Mouse (Mus musculus) midbrain, embryonic 13.5 days (tissue): ENCODE measurements around the gene Pex11b. TPM values are rescaled to one million over a fixed set of nuclear protein-coding genes. Genes with fewer than 3 reads are reported as not detected.
"Not testable (repeated sequence)": the region's sequence is repeated elsewhere in the genome, so short reads cannot be mapped to it uniquely, and the experiment has no call there.

Source experiments
- ATAC-seq: fragments of 200-750 bp; cut with Nextera tagmentation; 2 replicates; pipeline ENCODE4 v1.8.0; 2017; ENCODE audit warnings: mild to moderate bottlenecking, moderate TSS enrichment, moderate library complexity
- H3K27ac ChIP-seq: fragments of 300-500 bp; sonication (generic); 2 replicates; pipeline ENCODE4 v1.5.1; 2015; ENCODE audit warnings: inconsistent platforms, mild to moderate bottlenecking, moderate library complexity
- H3K27me3 ChIP-seq: fragments of 300-500 bp; sonication (generic); 2 replicates; pipeline ENCODE4 v1.6.1; 2015; ENCODE audit warnings: mild to moderate bottlenecking, inconsistent platforms
- H3K36me3 ChIP-seq: fragments of 300-500 bp; sonication (generic); 2 replicates; pipeline ENCODE4 v1.6.1; 2015; ENCODE audit warnings: mild to moderate bottlenecking, inconsistent platforms
- H3K4me1 ChIP-seq: fragments of 300-500 bp; sonication (generic); replicated peaks from 2 replicates; pipeline ENCODE4 v1.6.1; 2015; ENCODE audit warnings: inconsistent platforms
- H3K4me2 ChIP-seq: fragments of 300-500 bp; sonication (generic); replicated peaks from 2 replicates; pipeline ENCODE4 v1.6.1; 2015; ENCODE audit warnings: moderate library complexity, mild to moderate bottlenecking, inconsistent platforms
- H3K4me3 ChIP-seq: fragments of 300-500 bp; sonication (generic); replicated peaks from 2 replicates; pipeline ENCODE4 v1.5.1; 2015; ENCODE audit warnings: mild to moderate bottlenecking, inconsistent platforms
- H3K9ac ChIP-seq: fragments of 300-500 bp; sonication (generic); replicated peaks from 2 replicates; pipeline ENCODE4 v1.6.1; 2015; ENCODE audit warnings: mild to moderate bottlenecking, inconsistent platforms
- H3K9me3 ChIP-seq: fragments of 300-500 bp; sonication (generic); 2 replicates; pipeline ENCODE4 v1.6.1; 2016; ENCODE audit warnings: mild to moderate bottlenecking, inconsistent platforms
- WGBS: fragments of 180-500 bp; shearing (Covaris S2); methylation state at CpG from one replicate; pipeline ENCODE4 v1.1.7; 2015; 5-methylcytosine and 5-hydroxymethylcytosine counted together
- polyA plus RNA-seq: library from polyadenylated mRNA; unstranded; fragments of >200 nt; fragmentation: Nextera tagmentation; extraction: Ambion mirVana; gene quantifications from 2 replicates; pipeline ENCODE4 v1.2.1, GENCODE M21; 2015

Pex11b gene
- polyA plus RNA-seq, 1 experiment from 2014 or later = 52.0 TPM

DNA sequence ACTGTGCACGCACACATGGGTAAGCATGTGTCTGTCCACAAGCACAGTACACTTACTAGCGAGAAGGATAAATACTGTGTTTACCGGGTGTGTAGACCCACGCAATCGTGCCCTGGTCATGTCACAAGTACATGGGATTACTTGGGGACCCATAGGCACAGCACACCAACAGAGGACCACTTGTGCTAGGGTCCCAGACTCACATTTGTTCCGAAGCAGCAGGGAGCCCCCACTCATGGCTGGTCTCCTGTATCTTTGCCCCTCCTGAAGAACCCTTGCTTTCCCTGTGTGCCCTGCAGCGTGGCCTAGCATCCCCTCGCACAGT lies 36.1 kb upstream of the Pex11b start:
- WGBS = 47% methylated on average over 8 of the region's 8 CpGs
- H3K36me3 ChIP-seq = no peaks in the 10 kb centered on the region
- no peak for ATAC-seq
- H3K4me2 ChIP-seq = peak overlapping the region; percentile 85
- peak overlapping the region; percentile 74; the same call in 1 of the 2 replicates for H3K9ac ChIP-seq
- H3K9me3 ChIP-seq = no peaks in the 10 kb centered on the region
- peaks cover 76% of the 10 kb centered on the region for H3K4me1 ChIP-seq
- H3K27me3 ChIP-seq = peaks cover 14% of the 10 kb centered on the region; the same call in 1 of the 2 replicates
- H3K4me3 ChIP-seq = peak overlapping the region; percentile 51
- no peak overlapping the region for H3K27ac ChIP-seq

DNA sequence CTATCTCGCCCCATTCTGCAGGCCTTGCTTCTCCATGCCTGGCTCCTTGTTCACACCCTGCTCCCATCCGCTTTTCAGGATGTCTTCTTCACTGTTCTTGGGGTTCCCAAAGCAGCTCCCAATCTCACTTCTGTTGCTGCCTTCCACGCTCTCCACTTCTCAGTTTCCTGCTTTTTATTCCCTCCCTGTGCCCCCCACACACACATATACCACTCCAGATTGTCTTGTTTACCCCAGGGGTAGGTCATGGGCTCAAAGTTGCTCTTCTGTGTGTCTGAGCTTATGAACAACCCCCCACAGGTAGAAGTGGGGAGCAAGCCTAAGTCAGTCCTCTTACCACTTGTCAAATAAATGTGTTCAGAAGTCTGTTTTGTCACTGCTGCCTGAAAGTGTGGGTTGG lies 35.8 kb upstream of the Pex11b start:
- Histone ChIP-seq H3K27ac (no peak overlapping the region), H3K4me3 (no peak overlapping the region), H3K4me1 (peaks cover 80% of the 10 kb centered on the region), H3K36me3 (no peaks in the 10 kb centered on the region), H3K27me3 (peaks cover 14% of the 10 kb centered on the region; the same call in 1 of the 2 replicates), H3K4me2 (peak overlapping the region; percentile 85), H3K9me3 (no peaks in the 10 kb centered on the region), H3K9ac (0 out of 2 replicates have a peak overlapping the region, but pooled peaks have one; percentile 19)
- 77% methylated on average over 3 of the region's 3 CpGs for WGBS
- ATAC-seq = no peak

DNA sequence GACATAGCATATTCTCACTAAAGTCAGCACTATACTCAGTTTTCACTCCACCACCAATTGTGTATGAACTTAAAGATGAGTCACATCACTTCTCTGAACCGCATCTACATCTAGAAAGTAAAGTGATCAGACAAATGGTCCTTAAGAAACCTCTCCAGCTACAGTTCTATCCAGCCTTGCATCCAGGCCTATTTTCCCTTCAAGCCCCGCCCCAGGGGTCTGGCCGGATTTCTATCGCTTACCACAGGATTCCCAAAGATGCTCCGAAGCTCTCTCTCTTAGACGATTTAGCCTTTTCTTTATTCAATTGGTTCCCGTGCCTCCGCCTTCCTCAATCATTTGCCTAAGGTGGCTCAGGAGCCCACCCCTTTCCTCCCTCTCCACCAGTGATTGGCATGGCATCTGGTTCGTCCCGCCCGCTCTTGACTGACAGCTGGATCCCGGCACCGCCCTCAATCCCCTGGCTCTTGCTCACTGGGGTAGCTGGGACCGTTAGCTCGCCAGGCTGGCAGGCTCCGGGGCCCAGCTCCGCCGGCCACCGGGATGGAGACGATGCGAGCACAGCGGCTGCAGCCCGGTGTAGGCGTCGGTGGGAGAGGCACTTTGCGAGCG lies 34.4 kb upstream of the Pex11b start, which contains the start of gene Lix1l:
Lix1l (plus strand) TSS at position 511 of the 612 bp plus-strand sequence.
- H3K4me1 ChIP-seq = peaks cover 86% of the 10 kb centered on the region
- H3K9ac ChIP-seq = peak within 1 kb of the TSS; percentile 92
- H3K27ac ChIP-seq = peak within 1 kb of the TSS; percentile 95
- ATAC-seq = peak; percentile 95
- peak within 1 kb of the TSS; percentile 84 for H3K4me2 ChIP-seq
- H3K27me3 ChIP-seq = 0 out of 2 replicates have a peak, but pooled peaks cover 5% of the 10 kb centered on the region
- under 1% methylated on average over 27 of the region's 27 CpGs for WGBS
- no peaks in the 10 kb centered on the region for H3K9me3 ChIP-seq
- H3K4me3 ChIP-seq = peak within 1 kb of the TSS; percentile 84
- H3K36me3 ChIP-seq = no peaks in the 10 kb centered on the region

DNA sequence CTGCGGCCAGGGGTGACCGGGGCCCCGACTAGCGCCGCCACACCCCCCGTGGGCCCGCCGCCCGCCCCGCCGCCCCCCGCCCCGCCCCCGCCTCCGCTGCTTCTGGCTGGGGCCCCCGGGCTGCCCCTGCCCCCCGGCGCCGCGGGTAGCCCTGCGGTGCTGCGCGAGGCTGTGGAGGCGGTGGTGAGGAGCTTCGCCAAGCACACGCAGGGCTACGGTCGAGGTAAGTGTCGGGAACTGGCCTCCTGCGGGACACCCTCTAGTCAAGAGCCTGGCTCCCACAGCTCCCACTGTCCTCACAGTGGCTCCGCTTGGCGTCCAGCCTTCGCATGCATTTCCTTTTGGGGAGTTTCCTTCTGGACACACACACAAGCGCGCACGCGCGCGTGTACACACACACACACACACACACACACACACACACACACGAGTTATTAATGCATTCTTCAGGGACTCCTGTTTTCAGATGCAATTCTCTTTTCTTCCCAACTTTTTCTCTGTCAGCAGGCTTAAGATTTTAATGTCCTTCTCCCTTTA lies 33.9 kb upstream of the Pex11b start:
- peak overlapping the region; percentile 92 for H3K9ac ChIP-seq
- H3K4me3 ChIP-seq = peak overlapping the region; percentile 84
- no peaks in the 10 kb centered on the region for H3K9me3 ChIP-seq
- 0% methylated on average over 20 of the region's 40 CpGs for WGBS
- H3K36me3 ChIP-seq = no peaks in the 10 kb centered on the region
- H3K4me1 ChIP-seq = peaks cover 83% of the 10 kb centered on the region
- H3K27me3 ChIP-seq = 0 out of 2 replicates have a peak, but pooled peaks cover 2% of the 10 kb centered on the region
- H3K27ac ChIP-seq = peak overlapping the region; percentile 95
- peak overlapping the region; percentile 84 for H3K4me2 ChIP-seq
- ATAC-seq = peak; percentile 73

DNA sequence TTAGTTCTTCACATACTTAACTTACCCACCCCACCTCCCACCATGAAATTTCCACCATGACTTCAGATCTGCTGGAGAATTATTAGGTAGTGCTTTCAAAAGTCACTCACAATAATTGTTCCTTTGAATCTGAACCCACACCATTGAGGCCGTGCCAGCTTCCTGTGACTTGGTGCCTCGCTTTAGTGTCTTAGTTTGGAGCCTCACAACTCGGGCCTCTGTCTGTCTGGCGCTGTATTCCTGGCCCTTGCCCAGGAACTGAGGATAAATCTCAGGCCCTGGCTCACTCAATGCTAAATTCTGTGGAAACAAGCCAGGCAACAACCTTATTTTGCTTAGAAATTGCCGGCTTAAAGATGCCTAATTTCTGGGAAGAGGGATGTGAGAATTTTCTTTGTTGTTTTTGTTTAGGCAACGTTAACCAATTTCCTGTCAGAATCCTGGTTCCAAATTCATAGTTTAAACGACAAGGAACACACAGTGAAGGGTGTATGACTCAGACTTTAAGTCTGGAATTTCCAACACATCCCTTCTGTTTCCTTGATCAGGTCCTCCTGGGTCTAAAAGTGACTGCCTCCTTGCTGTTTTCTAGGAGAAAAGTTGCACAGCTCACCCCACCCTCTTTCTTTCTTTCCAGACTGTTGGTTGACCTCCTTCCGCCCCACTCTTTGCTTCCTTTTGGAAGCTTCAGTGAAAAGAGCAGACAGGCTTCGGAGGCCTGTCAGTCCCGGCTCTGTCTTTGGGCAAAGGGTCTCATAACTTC lies 33.1 kb upstream of the Pex11b start:
- Histone ChIP-seq H3K4me3 (peak overlapping the region; percentile 84), H3K27ac (peak overlapping the region; percentile 95), H3K4me1 (peaks cover 75% of the 10 kb centered on the region), H3K27me3 (0 out of 2 replicates have a peak, but pooled peaks cover 2% of the 10 kb centered on the region), H3K9ac (peak overlapping the region; percentile 92), H3K9me3 (no peaks in the 10 kb centered on the region), H3K36me3 (no peaks in the 10 kb centered on the region), H3K4me2 (peak overlapping the region; percentile 84)
- 16% methylated on average over 10 of the region's 10 CpGs for WGBS
- no peak for ATAC-seq

DNA sequence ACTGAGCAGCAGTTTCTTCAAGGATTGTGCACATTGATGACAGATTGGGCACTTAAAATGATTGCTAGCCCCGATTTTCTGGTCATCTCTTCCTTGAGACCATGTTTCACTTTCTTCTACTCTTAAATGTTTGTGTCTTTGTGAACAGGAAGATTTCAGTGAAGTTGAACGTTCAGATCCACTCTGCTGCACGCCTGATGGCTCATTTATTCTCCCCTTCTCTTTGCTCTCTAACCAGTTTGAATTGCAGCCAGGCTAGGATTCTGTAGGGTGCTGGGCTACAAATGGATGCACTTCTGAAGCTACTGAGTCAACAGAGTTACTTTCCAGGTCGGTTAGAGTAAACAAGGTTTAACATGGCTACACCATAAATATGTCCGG lies 32.5 kb upstream of the Pex11b start:
- Histone ChIP-seq H3K4me1 (peaks cover 69% of the 10 kb centered on the region), H3K36me3 (0 out of 2 replicates have a peak, but pooled peaks cover 4% of the 10 kb centered on the region), H3K9ac (peak overlapping the region; percentile 92), H3K4me3 (peak overlapping the region; percentile 84), H3K9me3 (no peaks in the 10 kb centered on the region), H3K27ac (peak overlapping the region; percentile 95), H3K27me3 (0 out of 2 replicates have a peak, but pooled peaks cover 2% of the 10 kb centered on the region), H3K4me2 (peak overlapping the region; percentile 84)
- ATAC-seq = no peak
- 24% methylated on average over 5 of the region's 5 CpGs for WGBS

DNA sequence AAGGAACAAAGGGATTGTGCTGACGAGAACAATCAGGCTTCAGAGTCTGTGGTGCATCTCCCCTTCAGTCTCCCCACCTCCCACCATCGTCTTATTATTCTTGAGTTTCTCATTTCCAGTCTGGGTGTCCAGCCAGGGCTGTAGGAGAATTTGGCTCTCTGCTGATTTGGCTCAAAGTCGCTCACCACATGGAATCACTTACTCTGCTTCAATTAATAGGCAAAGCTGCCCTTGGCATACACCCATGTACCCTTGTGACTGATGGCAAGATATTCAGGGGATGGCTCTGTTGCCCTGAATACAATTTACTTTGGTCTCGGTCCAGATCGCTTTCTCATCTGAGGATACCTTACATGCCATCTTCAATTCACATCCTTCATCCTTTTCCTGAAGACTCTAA lies 31.9 kb upstream of the Pex11b start:
- H3K36me3 ChIP-seq = 0 out of 2 replicates have a peak, but pooled peaks cover 5% of the 10 kb centered on the region
- H3K9ac ChIP-seq = peak overlapping the region; percentile 92
- no peaks in the 10 kb centered on the region for H3K9me3 ChIP-seq
- H3K4me1 ChIP-seq = peaks cover 63% of the 10 kb centered on the region
- 31% methylated on average over 5 of the region's 5 CpGs for WGBS
- no peak for ATAC-seq
- H3K27ac ChIP-seq = peak overlapping the region; percentile 95
- H3K4me2 ChIP-seq = peak overlapping the region; percentile 84
- H3K27me3 ChIP-seq = 0 out of 2 replicates have a peak, but pooled peaks cover 2% of the 10 kb centered on the region
- peak overlapping the region; percentile 84 for H3K4me3 ChIP-seq

DNA sequence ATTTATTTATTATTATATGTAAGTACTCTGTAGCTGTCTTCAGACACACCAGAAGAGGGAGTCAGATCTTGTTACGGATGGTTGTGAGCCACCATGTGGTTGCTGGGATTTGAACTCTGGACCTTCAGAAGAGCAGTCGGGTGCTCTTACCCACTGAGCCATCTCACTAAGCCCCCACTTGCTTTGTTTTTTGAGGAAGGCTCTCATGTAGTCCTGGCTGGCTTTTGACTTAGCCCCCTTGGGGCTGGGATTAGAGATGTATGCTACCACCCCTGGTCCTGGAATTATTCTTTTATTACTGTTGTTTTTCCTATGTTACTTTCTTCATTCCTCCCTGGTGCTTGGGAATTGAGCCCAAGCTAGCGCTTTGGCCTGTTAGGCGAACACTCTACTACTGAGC lies 29.2 kb upstream of the Pex11b start:
- not testable (repeated sequence) for H3K9me3 ChIP-seq, H3K27ac ChIP-seq, H3K27me3 ChIP-seq, ATAC-seq, H3K4me3 ChIP-seq, H3K9ac ChIP-seq, H3K4me2 ChIP-seq, H3K36me3 ChIP-seq
- H3K4me1 ChIP-seq = peaks cover 42% of the 10 kb centered on the region
- 88% methylated on average over 4 of the region's 4 CpGs for WGBS

DNA sequence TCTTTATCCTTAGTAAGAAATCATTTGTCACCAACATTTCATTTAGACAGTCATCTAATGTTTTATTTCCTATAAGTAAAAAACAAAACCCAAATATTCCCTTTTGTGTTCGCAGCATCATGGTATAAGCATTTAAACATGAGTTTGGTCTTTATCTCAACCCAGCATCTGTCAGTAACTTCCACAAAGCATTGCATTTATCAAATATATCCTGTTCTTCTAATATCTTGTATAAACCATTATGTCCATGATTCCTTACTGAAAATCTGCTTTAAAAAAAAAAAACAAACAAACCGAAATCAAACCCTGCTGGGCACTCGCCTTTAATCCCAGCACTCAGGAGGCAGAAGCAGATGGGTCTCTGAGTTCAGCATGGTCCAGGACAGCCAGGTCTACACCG lies 28.6 kb upstream of the Pex11b start:
- Histone ChIP-seq H3K9me3 (no peaks in the 10 kb centered on the region), H3K27ac (no peak overlapping the region), H3K27me3 (no peaks in the 10 kb centered on the region), H3K4me1 (peaks cover 42% of the 10 kb centered on the region), H3K36me3 (0 out of 2 replicates have a peak, but pooled peaks cover 5% of the 10 kb centered on the region), H3K9ac (no peak overlapping the region), H3K4me3 (no peak overlapping the region), H3K4me2 (no peak overlapping the region)
- WGBS = 94% methylated on average over 4 of the region's 4 CpGs
- ATAC-seq = no peak

DNA sequence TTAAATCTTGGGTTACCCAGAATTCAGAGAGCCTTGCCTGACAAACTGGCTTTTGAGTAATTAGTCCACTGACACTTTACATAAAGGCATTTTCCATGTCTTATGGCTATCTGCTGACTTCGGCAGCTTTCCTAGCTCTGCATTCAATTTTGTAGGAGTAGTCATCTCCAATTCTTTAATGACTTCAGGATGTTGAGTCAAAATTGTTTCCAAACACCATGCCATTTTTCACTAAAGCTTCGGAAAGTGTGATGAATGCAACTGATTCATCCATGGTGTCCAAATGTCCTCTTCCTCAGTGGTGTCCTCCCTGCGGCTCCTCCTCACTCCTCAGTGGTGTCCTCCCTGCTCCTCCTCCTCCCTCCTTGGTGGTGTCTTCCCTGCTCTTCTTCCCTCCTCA lies 17.2 kb upstream of the Pex11b start:
- Histone ChIP-seq H3K27ac (no peak overlapping the region), H3K36me3 (peaks cover 73% of the 10 kb centered on the region), H3K4me1 (no peaks in the 10 kb centered on the region), H3K4me2 (no peak overlapping the region), H3K9ac (no peak overlapping the region), H3K9me3 (no peaks in the 10 kb centered on the region), H3K4me3 (no peak overlapping the region), H3K27me3 (no peaks in the 10 kb centered on the region)
- no peak for ATAC-seq
- WGBS = 96% methylated on average over 3 of the region's 3 CpGs

DNA sequence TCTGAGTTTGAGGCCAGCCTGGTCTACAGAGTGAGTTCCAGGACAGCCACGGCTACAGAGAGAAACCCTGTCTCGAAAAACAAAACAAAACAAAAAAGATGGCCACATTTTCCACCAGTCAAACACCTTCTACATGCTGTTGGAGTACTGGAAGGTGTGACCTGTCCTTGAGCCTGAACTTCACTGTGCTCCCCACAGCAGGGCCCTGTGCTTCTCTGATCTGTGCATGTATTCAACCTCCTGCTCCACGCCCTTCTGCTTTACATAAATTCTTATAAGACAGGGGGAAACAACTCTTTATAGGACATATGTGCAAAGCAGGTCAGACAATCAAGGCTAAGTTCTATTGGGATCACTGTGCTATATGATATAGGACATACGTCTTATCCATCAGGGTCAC lies 12.0 kb upstream of the Pex11b start:
- Histone ChIP-seq H3K4me2 (no peak overlapping the region), H3K36me3 (peaks cover 66% of the 10 kb centered on the region), H3K4me3 (no peak overlapping the region), H3K9ac (no peak overlapping the region), H3K27me3 (no peaks in the 10 kb centered on the region), H3K4me1 (no peaks in the 10 kb centered on the region), H3K27ac (no peak overlapping the region), H3K9me3 (no peaks in the 10 kb centered on the region)
- no peak for ATAC-seq
- WGBS = 92% methylated on average over 4 of the region's 4 CpGs
